Mouse (Mus musculus) liver, adult 2 months (tissue): ENCODE measurements at regions not wholly inside any gene's neighbourhood (a gene's known extent, or its start where the extent isn't known, plus 50 kb on each side); places are given as distances from the start of the nearest gene placed in this dataset.

Experiments used
- CTCF ChIP-seq: fragments of 200-500 bp; IDR thresholded peaks from 2 replicates; pipeline ENCODE4 v1.5.1; 2011; ENCODE audit warnings: low read depth, low read length, control low read depth
- POLR2A ChIP-seq: fragments of 200-500 bp; IDR thresholded peaks from 2 replicates; pipeline ENCODE4 v1.6.1; 2011; ENCODE audit warnings: low read length, control low read depth; ENCODE audit not compliant: insufficient read depth; ENCODE audit errors: extremely low read depth

GRCm38 (mm10) chr7:71587626-71588025 lies 236.3 kb upstream of the Gm10295 start:
- no peak for TF ChIP-seq CTCF
- no peak for TF ChIP-seq POLR2A
